Mouse (Mus musculus) embryonic facial prominence, embryonic 13.5 days (tissue): ENCODE measurements around the gene Prim2. TPM values are rescaled to one million over a fixed set of nuclear protein-coding genes. Genes with fewer than 3 reads are reported as not detected.
A peak's percentile ranks its signal among the peaks of the same experiment; 100 is the strongest.

Source experiments
- ATAC-seq: fragments of 200-750 bp; cut with Nextera tagmentation; 2 replicates; pipeline ENCODE4 v1.8.0; 2017; ENCODE audit warnings: low read depth; ENCODE audit not compliant: insufficient number of reproducible peaks, insufficient read depth, low FRiP score, low TSS enrichment
- H3K27ac ChIP-seq: fragments of 300-500 bp; sonication (generic); 2 replicates; pipeline ENCODE4 v1.5.1; 2015; ENCODE audit warnings: moderate library complexity, mild to moderate bottlenecking, inconsistent platforms
- H3K27me3 ChIP-seq: fragments of 300-500 bp; sonication (generic); 2 replicates; pipeline ENCODE4 v1.6.1; 2015; ENCODE audit warnings: mild to moderate bottlenecking, inconsistent platforms
- H3K36me3 ChIP-seq: fragments of 300-500 bp; sonication (generic); 2 replicates; pipeline ENCODE4 v1.6.1; 2015; ENCODE audit warnings: mild to moderate bottlenecking, inconsistent platforms
- H3K4me1 ChIP-seq: fragments of 300-500 bp; sonication (generic); 2 replicates; pipeline ENCODE4 v1.6.1; 2015; ENCODE audit warnings: inconsistent platforms
- H3K4me2 ChIP-seq: fragments of 300-500 bp; sonication (generic); 2 replicates; pipeline ENCODE4 v1.6.1; 2015; ENCODE audit warnings: moderate library complexity, mild to moderate bottlenecking, inconsistent platforms
- H3K4me3 ChIP-seq: fragments of 300-500 bp; sonication (generic); 2 replicates; pipeline ENCODE4 v1.5.1; 2015; ENCODE audit warnings: mild to moderate bottlenecking, inconsistent platforms
- H3K9ac ChIP-seq: fragments of 300-500 bp; sonication (generic); 2 replicates; pipeline ENCODE4 v1.6.1; 2015; ENCODE audit warnings: mild to moderate bottlenecking, inconsistent platforms
- H3K9me3 ChIP-seq: fragments of 300-500 bp; sonication (generic); 2 replicates; pipeline ENCODE4 v1.6.1; 2016; ENCODE audit warnings: inconsistent platforms
- WGBS: fragments of 180-500 bp; shearing (Covaris S2); methylation state at CpG from one replicate; pipeline ENCODE4 v1.1.7; 2015; ENCODE audit warnings: mixed read lengths; 5-methylcytosine and 5-hydroxymethylcytosine counted together
- polyA plus RNA-seq: library from polyadenylated mRNA; unstranded; fragments of >200 nt; fragmentation: Nextera tagmentation; extraction: Ambion mirVana; gene quantifications from 2 replicates; pipeline ENCODE4 v1.2.1, GENCODE M21; 2015

The Prim2 gene
- polyA plus RNA-seq = 43.1 and 44.6 TPM in 2 replicates

GRCm38 (mm10) chr1:33669708-33670141, at the start of gene Prim2:
Gene Prim2 (minus strand): TSS chr1:33669795.
- peak within 1 kb of the TSS; percentile 79 for H3K27ac ChIP-seq
- under 1% methylated on average over 26 of the region's 26 CpGs for WGBS

GRCm38 (mm10) chr1:33717636-33718035, 48.0 kb upstream of the Prim2 start:
- Histone ChIP-seq H3K4me2 (no peak overlapping the region), H3K27ac (no peak overlapping the region), H3K36me3 (peaks cover 10% of the 10 kb centered on the region), H3K4me1 (peaks cover 4% of the 10 kb centered on the region), H3K4me3 (no peak overlapping the region), H3K27me3 (no peaks in the 10 kb centered on the region), H3K9ac (no peak overlapping the region), H3K9me3 (no peaks in the 10 kb centered on the region)
- no peak for ATAC-seq
- whole genome bisulfite sequencing = 79% methylated on average over 1 of the region's 1 CpGs

More at GRCm38 (mm10) chr1:33669708-33670141, at the start of gene Prim2:
- H3K9me3 ChIP-seq = no peaks in the 10 kb centered on the region
- peaks cover 21% of the 10 kb centered on the region; the same call in 1 of the 2 replicates for H3K36me3 ChIP-seq
- no peaks in the 10 kb centered on the region for H3K27me3 ChIP-seq
- peak; percentile 76 for ATAC-seq
- H3K4me1 ChIP-seq = peaks cover 13% of the 10 kb centered on the region
- H3K4me2 ChIP-seq = peak within 1 kb of the TSS; percentile 88
- peak within 1 kb of the TSS; percentile 72 for H3K4me3 ChIP-seq
- peak within 1 kb of the TSS; percentile 79 for H3K9ac ChIP-seq

GRCm38 (mm10) chr1:33714796-33715195, 45.2 kb upstream of the Prim2 start:
- ATAC-seq = no peak
- 5% methylated on average over 10 of the region's 10 CpGs for whole genome bisulfite sequencing
- no peaks in the 10 kb centered on the region for H3K4me1 ChIP-seq
- H3K9me3 ChIP-seq = no peaks in the 10 kb centered on the region
- H3K4me3 ChIP-seq = no peak overlapping the region
- peak overlapping the region; percentile 44 for H3K4me2 ChIP-seq
- H3K27ac ChIP-seq = no peak overlapping the region
- no peak overlapping the region for H3K9ac ChIP-seq
- no peaks in the 10 kb centered on the region for H3K27me3 ChIP-seq
- H3K36me3 ChIP-seq = no peaks in the 10 kb centered on the region

- ATAC-seq = no peak
- H3K4me2 ChIP-seq = no peak overlapping the region
- no peak overlapping the region for H3K4me3 ChIP-seq
- no peak overlapping the region for H3K9ac ChIP-seq
- no peaks in the 10 kb centered on the region for H3K4me1 ChIP-seq
- no peaks in the 10 kb centered on the region for H3K36me3 ChIP-seq
- H3K27ac ChIP-seq = no peak overlapping the region
- H3K9me3 ChIP-seq = no peaks in the 10 kb centered on the region
- 85% methylated on average over 5 of the region's 5 CpGs for WGBS
- H3K27me3 ChIP-seq = no peaks in the 10 kb centered on the region
These were observed 42.4 kb upstream of the Prim2 start for GRCm38 (mm10) chr1:33712026-33712425.

GRCm38 (mm10) chr1:33709615-33710014, 40.0 kb upstream of the Prim2 start:
- Histone ChIP-seq H3K36me3 (no peaks in the 10 kb centered on the region), H3K27me3 (no peaks in the 10 kb centered on the region), H3K9ac (no peak overlapping the region), H3K9me3 (no peaks in the 10 kb centered on the region), H3K4me1 (no peaks in the 10 kb centered on the region), H3K27ac (no peak overlapping the region), H3K4me2 (no peak overlapping the region), H3K4me3 (no peak overlapping the region)
- no peak for ATAC-seq
- 76% methylated on average over 2 of the region's 2 CpGs for WGBS

- no peaks in the 10 kb centered on the region for H3K9me3 ChIP-seq
- ATAC-seq = no peak
These were observed 31.6 kb upstream of the Prim2 start for GRCm38 (mm10) chr1:33701244-33701643.

GRCm38 (mm10) chr1:33696016-33696415, 26.4 kb upstream of the Prim2 start:
- Histone ChIP-seq H3K4me3 (no peak overlapping the region), H3K36me3 (no peaks in the 10 kb centered on the region), H3K4me2 (no peak overlapping the region), H3K27ac (no peak overlapping the region), H3K27me3 (no peaks in the 10 kb centered on the region), H3K9me3 (no peaks in the 10 kb centered on the region), H3K9ac (no peak overlapping the region), H3K4me1 (no peaks in the 10 kb centered on the region)
- ATAC-seq = no peak
- 74% methylated on average over 2 of the region's 2 CpGs for WGBS

More at GRCm38 (mm10) chr1:33701244-33701643, 31.6 kb upstream of the Prim2 start:
- Histone ChIP-seq H3K9ac (no peak overlapping the region), H3K4me1 (no peaks in the 10 kb centered on the region), H3K27ac (no peak overlapping the region), H3K4me3 (no peak overlapping the region), H3K36me3 (no peaks in the 10 kb centered on the region), H3K27me3 (no peaks in the 10 kb centered on the region), H3K4me2 (no peak overlapping the region)
- WGBS = 73% methylated on average over 3 of the region's 3 CpGs

GRCm38 (mm10) chr1:33693893-33694292, 24.3 kb upstream of the Prim2 start:
- WGBS = 76% methylated on average over 3 of the region's 3 CpGs
- no peak for ATAC-seq
- 0 out of 2 replicates have a peak, but pooled peaks cover 1% of the 10 kb centered on the region for H3K4me1 ChIP-seq
- H3K9me3 ChIP-seq = no peaks in the 10 kb centered on the region
- H3K27ac ChIP-seq = no peak overlapping the region
- H3K27me3 ChIP-seq = no peaks in the 10 kb centered on the region
- H3K36me3 ChIP-seq = no peaks in the 10 kb centered on the region
- no peak overlapping the region for H3K4me3 ChIP-seq
- H3K4me2 ChIP-seq = no peak overlapping the region
- H3K9ac ChIP-seq = no peak overlapping the region

- 40% methylated on average over 4 of the region's 4 CpGs for WGBS
- H3K4me3 ChIP-seq = no peak overlapping the region
- no peaks in the 10 kb centered on the region for H3K9me3 ChIP-seq
- H3K9ac ChIP-seq = no peak overlapping the region
- no peak for ATAC-seq
- H3K4me2 ChIP-seq = no peak overlapping the region
- 0 out of 2 replicates have a peak, but pooled peaks cover 4% of the 10 kb centered on the region for H3K4me1 ChIP-seq
- H3K27me3 ChIP-seq = no peaks in the 10 kb centered on the region
- H3K36me3 ChIP-seq = no peaks in the 10 kb centered on the region
- no peak overlapping the region for H3K27ac ChIP-seq
These were observed 20.5 kb upstream of the Prim2 start for GRCm38 (mm10) chr1:33690087-33690448.

- no peak overlapping the region for H3K9ac ChIP-seq
- no peak overlapping the region for H3K4me2 ChIP-seq
- H3K27ac ChIP-seq = no peak overlapping the region
- no peaks in the 10 kb centered on the region for H3K27me3 ChIP-seq
- H3K9me3 ChIP-seq = no peaks in the 10 kb centered on the region
- ATAC-seq = no peak
- H3K4me3 ChIP-seq = no peak overlapping the region
- H3K4me1 ChIP-seq = 0 out of 2 replicates have a peak, but pooled peaks cover 4% of the 10 kb centered on the region
- WGBS = 79% methylated on average over 8 of the region's 8 CpGs
- H3K36me3 ChIP-seq = no peaks in the 10 kb centered on the region
These were observed 20.0 kb upstream of the Prim2 start for GRCm38 (mm10) chr1:33689446-33690086.

- 33% methylated on average over 2 of the region's 2 CpGs for WGBS
- Histone ChIP-seq H3K9ac (no peak overlapping the region), H3K4me2 (no peak overlapping the region), H3K4me1 (0 out of 2 replicates have a peak, but pooled peaks cover 4% of the 10 kb centered on the region), H3K36me3 (no peaks in the 10 kb centered on the region), H3K4me3 (no peak overlapping the region), H3K27ac (no peak overlapping the region), H3K9me3 (no peaks in the 10 kb centered on the region), H3K27me3 (no peaks in the 10 kb centered on the region)
- no peak for ATAC-seq
These were observed 19.2 kb upstream of the Prim2 start for GRCm38 (mm10) chr1:33688810-33689209.

- H3K4me1 ChIP-seq = 0 out of 2 replicates have a peak, but pooled peaks cover 4% of the 10 kb centered on the region
- no peaks in the 10 kb centered on the region for H3K36me3 ChIP-seq
- H3K4me2 ChIP-seq = no peak overlapping the region
- no peak for ATAC-seq
- no peak overlapping the region for H3K9ac ChIP-seq
- WGBS = 70% methylated on average over 8 of the region's 8 CpGs
- no peaks in the 10 kb centered on the region for H3K9me3 ChIP-seq
- H3K27me3 ChIP-seq = no peaks in the 10 kb centered on the region
- no peak overlapping the region for H3K27ac ChIP-seq
- H3K4me3 ChIP-seq = no peak overlapping the region
These were observed 14.9 kb upstream of the Prim2 start for GRCm38 (mm10) chr1:33684459-33684858.
